Mouse (Mus musculus): ENCODE results near the gene Zbtb3.

The Zbtb3 gene

GRCm38 (mm10) chr19:8802130-8802821, at the start of gene Zbtb3:
Gene Zbtb3, plus strand, starts transcription at chr19:8802555.
- peak; percentile 98 for DNase-seq (ENCODE audit: low spot score)

DNA sequence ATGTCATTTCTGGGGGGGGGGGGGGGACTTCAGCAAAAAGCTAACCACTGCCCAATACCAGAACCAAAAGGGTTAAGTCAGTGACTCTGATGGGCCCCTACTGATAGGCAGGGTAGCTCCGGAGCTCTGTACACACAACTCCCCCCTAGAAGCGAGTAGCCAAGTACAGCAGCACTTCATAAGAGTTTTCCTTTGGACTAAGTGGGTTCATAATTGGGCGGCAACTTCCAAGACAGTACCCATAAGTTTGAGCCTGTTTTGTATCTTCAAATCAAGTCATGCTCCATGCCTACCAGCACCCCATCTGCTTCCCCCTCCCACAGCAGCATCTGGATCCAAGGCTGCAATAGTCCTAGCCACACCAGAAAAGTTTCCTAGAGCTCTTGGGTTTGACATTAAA, 46.7 kb upstream of the Zbtb3 start:
- no peak for DNase-seq (ENCODE audit: low spot score)

- peak; percentile 92 for DNase-seq (ENCODE audit: low spot score)
These were observed 45.5 kb upstream of the Zbtb3 start, which contains the start of gene Nxf1 for GRCm38 (mm10) chr19:8756635-8757387. Gene Nxf1, plus strand, starts transcription at chr19:8757073.

- peak; percentile 29 for DNase-seq (ENCODE audit: low spot score)
These were observed 44.8 kb upstream of the Zbtb3 start for GRCm38 (mm10) chr19:8757471-8757998.

DNA sequence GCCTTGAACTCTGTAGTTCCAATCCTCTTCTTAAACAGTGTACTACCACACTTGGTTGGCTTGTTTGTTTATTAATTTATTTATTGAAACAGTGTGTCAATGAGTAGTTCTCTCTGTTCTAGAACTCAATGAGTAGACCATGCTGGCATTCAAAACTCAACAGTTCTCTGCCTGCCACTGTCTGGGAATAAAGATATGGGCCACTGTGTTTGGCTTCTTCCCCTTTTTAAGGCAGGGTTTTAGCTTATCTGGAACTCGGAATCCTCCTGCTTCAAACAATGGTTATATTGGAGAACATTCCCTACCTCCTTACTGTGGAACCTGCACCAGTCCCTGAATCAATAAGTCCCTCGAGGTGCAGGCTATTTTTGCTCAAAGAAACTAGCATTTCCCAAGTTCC, 43.5 kb upstream of the Zbtb3 start:
- DNase-seq (ENCODE audit: low spot score): no peak

DNA sequence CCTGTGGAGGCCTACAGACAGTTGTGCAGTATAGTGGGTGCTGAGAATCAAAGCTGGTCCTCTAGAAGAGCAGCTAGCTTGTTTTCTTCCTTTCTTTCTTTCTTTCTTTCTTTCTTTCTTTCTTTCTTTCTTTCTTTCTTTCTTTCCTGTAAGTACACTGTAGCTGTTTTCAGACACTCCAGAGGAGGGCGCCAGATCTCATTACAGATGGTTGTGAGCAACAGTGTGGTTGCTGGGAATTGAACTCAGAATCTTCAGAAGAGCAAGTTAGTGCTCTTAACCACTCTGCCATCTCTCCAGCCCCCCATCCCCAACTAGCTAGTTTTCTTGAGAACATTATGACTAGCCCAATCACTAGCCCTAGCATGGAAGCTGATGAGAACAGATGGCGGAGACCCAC, 41.6 kb upstream of the Zbtb3 start:
- DNase-seq (ENCODE audit: low spot score): no peak

GRCm38 (mm10) chr19:8763276-8763675, 39.1 kb upstream of the Zbtb3 start:
- no peak for DNase-seq (ENCODE audit: low spot score)

DNA sequence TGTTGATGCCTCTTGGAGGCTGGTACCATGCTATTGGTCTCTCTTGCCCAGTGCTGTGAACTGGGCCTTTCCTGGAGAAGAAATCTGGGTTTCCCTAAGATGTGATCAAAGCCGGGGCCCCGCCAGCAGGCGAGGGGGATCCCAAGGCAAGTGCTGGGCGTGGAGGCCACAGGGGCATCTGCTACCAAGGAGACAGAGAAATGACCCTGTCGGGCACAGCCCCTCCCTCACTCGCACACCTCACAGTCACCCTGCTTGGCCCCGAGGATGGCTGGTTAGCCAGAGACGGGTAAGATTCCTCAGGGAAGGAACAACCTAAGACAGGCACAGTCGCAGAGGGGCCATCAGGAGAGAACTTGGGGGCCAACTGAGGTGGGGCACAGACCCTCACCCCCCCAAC, 36.8 kb upstream of the Zbtb3 start:
- DNase-seq (ENCODE audit: low spot score): no peak

DNA sequence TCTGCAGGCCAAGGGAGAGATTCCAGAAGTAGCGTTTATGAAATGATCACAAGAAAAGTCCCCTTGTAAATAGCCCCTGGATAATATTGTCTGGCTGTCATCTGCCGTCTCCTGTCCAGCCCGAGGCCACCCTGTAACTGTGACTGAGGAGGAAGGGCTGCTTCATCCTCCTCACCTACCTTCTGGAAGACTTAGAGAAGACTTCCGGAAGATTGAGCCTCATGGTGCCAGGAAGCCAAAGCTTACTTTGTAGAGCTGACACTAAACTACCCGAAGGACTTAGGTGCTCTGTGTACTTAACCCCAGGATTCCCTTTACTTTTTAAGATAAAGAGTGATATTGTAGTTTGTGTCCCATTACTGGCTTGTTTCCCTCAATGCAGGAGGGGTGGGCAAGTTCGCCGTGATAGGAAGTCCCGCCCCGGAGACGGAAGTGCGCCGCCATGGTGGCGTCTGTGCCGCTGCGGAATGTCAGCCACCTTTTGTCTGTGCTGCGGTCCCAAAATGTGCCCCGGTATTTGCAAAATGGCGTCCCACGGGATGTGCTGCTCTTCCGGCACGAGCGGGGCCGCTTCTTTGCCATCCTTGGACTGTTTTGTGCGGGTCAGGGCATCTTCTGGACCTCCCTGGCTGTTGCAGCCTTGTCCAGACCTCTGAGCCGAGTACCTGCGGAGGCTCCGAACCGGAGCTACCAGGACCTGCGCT, 31.6 kb upstream of the Zbtb3 start, which contains the start of gene Tmem223:
Tmem223 (plus strand) TSS at position 430 of the 704 bp plus-strand sequence.
- peak; percentile 71 for DNase-seq (ENCODE audit: low spot score)

DNA sequence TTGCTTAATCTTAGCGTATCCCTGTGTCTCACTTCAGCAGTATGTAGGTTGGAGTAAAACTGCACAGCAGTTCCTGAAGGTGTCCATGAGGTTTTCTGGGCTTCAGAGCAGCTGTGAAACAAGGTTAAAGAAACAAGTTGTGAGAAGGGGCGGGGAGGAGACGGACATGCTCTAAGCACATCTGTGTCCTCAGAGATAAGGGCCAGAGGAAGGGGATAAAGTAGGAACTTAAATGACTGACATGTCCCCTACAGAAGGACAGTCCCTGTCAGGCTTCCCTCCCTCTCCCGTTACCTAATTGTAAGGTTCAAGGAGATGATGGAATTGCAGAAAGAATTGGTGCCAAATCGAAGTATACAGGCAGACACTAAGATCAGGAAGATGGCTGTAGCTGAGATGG, 29.4 kb upstream of the Zbtb3 start:
- DNase-seq (ENCODE audit: low spot score): peak; percentile 60

DNA sequence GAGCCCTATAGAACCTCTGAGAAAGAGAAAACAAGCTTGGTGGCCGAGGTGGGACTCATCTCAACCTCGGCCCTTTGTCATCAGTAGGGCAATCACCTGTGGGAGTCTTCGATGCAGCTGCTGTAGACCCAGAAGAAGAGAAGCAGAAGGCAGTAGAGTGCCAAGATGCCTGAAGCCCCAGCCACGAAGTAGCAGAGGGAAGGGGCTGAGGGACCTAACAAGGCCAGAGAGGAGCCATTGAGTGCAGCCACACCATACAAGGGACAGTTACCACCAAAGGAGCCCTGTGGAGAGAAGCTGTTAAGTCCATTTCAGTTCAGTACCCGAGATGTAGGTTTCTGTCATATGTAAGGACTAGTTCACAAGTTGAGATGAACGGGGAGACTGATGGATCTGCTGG, 28.9 kb upstream of the Zbtb3 start:
- peak; percentile 36 for DNase-seq (ENCODE audit: low spot score)

DNA sequence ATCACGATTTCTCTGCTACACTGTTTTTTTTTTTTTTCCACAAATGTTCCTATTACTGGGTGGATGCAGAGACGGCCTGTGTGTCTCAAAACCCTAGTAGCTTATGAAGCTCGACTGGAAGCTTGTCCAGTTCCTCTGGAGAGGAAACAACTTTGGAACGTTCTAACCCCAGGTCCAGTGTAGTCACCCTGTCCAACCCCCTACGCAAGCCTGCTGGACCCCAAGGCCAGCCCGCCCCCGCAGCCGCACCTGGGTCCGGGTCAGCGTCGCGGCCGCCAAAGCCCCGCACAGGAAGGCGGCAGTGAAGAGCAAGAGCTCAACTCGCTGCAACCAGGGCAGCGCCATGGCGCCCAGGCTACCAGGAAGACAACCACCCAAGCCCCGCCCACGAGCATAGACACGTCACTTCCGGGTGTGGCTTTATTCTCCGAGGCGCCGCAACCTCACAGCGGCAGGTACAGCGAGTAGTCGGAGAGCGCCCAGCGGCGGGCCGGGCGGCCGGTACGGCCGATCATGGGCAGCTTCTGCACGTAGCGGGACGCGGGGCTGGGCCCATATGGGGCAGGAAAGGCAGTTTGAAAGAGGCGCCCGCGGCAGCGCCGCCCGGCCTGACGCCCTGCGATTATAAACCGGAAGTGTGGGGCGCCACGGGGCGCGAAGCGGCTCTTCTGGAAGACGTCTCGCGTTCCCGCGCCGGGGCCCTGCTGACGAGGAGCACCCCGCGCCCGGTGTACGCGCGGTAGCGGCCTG, 28.1 kb upstream of the Zbtb3 start, which contains the start of gene Tmem179b:
Tmem179b (minus strand) TSS at position 382 of the 750 bp plus-strand sequence.
- DNase-seq (ENCODE audit: low spot score): peak; percentile 94

GRCm38 (mm10) chr19:8774951-8775421, 27.4 kb upstream of the Zbtb3 start:
- DNase-seq (ENCODE audit: low spot score): peak; percentile 29

GRCm38 (mm10) chr19:8786008-8786781, 16.2 kb upstream of the Zbtb3 start, which contains the start of gene Taf6l:
Gene Taf6l, minus strand, starts transcription at chr19:8786417.
- DNase-seq (ENCODE audit: low spot score): peak; percentile 95

GRCm38 (mm10) chr19:8788521-8788920, 13.8 kb upstream of the Zbtb3 start:
- DNase-seq (ENCODE audit: low spot score): no peak

GRCm38 (mm10) chr19:8789171-8789570, 13.2 kb upstream of the Zbtb3 start:
- no peak for DNase-seq (ENCODE audit: low spot score)

DNA sequence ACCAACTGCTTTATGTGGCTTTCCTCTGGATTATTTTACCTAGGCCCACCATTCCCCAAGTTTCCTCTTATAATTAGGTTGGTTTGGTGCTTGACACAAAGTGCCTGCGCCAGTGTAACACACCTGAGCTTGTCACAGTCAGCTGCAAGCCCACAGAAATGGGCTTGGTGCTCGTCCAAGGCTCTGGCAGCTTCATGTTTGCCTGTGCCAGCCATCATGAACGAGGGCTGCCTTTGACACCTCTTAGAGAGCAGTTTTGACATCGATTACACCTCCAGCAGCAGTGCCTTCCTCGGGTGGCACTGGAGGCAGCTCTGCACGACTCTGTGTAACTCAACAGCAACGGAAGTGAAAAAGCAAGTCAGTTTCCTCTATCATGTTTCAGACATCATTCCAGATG, 12.2 kb upstream of the Zbtb3 start:
- no peak for DNase-seq (ENCODE audit: low spot score)

GRCm38 (mm10) chr19:8798264-8798946, 4.0 kb upstream of the Zbtb3 start, which contains the start of gene Polr2g:
Gene Polr2g, minus strand, starts transcription at chr19:8798577.
- peak; percentile 87 for DNase-seq (ENCODE audit: low spot score)

GRCm38 (mm10) chr19:8798947-8799315, 3.4 kb upstream of the Zbtb3 start:
- DNase-seq (ENCODE audit: low spot score): no peak

GRCm38 (mm10) chr19:8803204-8803780, 937 bp downstream of the Zbtb3 start:
- DNase-seq (ENCODE audit: low spot score): no peak

Data from c-Kit-positive CD71-positive TER-119-positive erythroid progenitor cells, embryonic 14.5 days (primary cell).